15 mouse cellular contexts compared by ENCODE assay signal in the genomic region with DNA sequence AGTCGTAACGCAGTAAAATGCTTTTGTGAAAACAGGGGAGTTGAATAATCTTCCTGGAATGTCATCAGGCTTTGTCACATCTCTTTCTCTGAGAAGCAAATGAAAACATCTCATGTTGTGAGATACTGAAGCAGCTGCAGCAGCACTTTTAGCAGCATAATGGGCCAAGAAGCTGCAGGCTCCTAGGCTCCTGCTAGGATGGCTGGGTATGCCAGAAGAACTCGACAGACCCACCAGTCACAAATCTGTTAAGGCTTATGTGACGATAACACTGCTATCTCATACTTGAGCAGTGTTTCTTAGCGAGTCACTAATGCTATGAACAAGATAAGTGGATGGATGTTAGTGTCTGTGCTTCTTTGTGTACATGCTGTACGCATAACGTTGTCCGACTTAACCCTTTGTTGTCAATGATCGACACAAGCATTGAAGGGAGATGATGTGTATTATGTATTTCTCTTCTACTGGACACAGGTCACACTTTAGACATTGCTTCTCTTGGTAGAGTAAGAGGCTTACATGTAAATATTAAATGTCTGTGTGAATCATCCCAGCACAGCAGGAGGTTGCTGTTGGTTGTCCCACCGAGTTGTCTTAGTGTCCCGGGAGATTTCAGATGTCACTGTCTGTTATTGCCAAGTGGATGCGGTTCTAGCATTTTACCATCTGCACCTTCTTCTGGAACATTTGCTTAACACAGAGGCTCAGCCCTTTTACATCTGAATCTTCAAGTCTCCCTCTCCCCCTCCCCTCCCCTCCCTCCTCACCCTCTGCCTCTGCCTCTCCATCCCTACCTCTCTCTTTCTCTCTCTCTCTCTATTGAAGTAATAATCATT.
DNase-seq lines count a peak whose midpoint lies in the region; ATAC-seq lines count a peak whose summit lies in the region.
"Had no signal": no experiment of that assay in that cellular context is flagged by ENCODE, and none has a peak within 500 bp of the region (broad histone marks: within the 10 kb centered on the region; RNA-seq: fewer than 3 reads in every experiment).

No protein-coding gene starts in this region.

- no peak overlapping the region for H3K4me2 ChIP-seq in embryonic facial prominence, embryonic 14.5 days (ENCODE audit: low read depth, low read length)
- H3K4me2 ChIP-seq: kidney, embryonic 15.5 days; liver, embryonic 15.5 days had no signal

- no peaks in the 10 kb centered on the region for H3K4me1 ChIP-seq in embryonic facial prominence, embryonic 14.5 days (ENCODE audit: control insufficient read depth, insufficient read depth, low read length)
- no peaks in the 10 kb centered on the region for H3K4me1 ChIP-seq in embryonic facial prominence, embryonic 10.5 days
- H3K4me1 ChIP-seq: heart, embryonic 10.5 days; kidney, embryonic 15.5 days; liver, embryonic 15.5 days had no signal

- no peaks in the 10 kb centered on the region for H3K9me3 ChIP-seq in embryonic facial prominence, embryonic 14.5 days (ENCODE audit: control insufficient read depth, low read length)
- no peaks in the 10 kb centered on the region for H3K9me3 ChIP-seq in embryonic facial prominence, embryonic 10.5 days
- H3K9me3 ChIP-seq: heart, embryonic 10.5 days; kidney, embryonic 15.5 days; liver, embryonic 15.5 days had no signal

- 64% methylated on average over 12 of the region's 12 CpGs for WGBS in embryonic facial prominence, embryonic 14.5 days
- WGBS in embryonic facial prominence, embryonic 10.5 days: 82% methylated on average over 12 of the region's 12 CpGs

- peak; percentile 50; the same call in 1 of the 2 replicates for ATAC-seq in embryonic facial prominence, embryonic 14.5 days (ENCODE audit: low read depth)

- no peak overlapping the region for H3K4me3 ChIP-seq in embryonic facial prominence, embryonic 14.5 days (ENCODE audit: low read depth, low read length)
- H3K4me3 ChIP-seq in embryonic facial prominence, embryonic 10.5 days: no peak overlapping the region
- H3K4me3 ChIP-seq: erythroblast, embryonic 14.5 days; heart, embryonic 10.5 days; kidney, embryonic 15.5 days; liver, embryonic 15.5 days had no signal

- H3K27ac ChIP-seq in embryonic facial prominence, embryonic 14.5 days (replicated peaks; ENCODE audit: low read depth, low read length): no peak overlapping the region
- H3K27ac ChIP-seq in embryonic facial prominence, embryonic 10.5 days (replicated peaks): no peak overlapping the region
- H3K27ac ChIP-seq: heart, embryonic 10.5 days; kidney, embryonic 15.5 days; liver, embryonic 15.5 days; macrophage had no signal

- H3K36me3 ChIP-seq in embryonic facial prominence, embryonic 14.5 days (ENCODE audit: control insufficient read depth, insufficient read depth, low read length): no peaks in the 10 kb centered on the region
- H3K36me3 ChIP-seq in embryonic facial prominence, embryonic 10.5 days (replicated peaks): no peaks in the 10 kb centered on the region
- H3K36me3 ChIP-seq: heart, embryonic 10.5 days; kidney, embryonic 15.5 days; liver, embryonic 15.5 days had no signal

- DNase-seq in embryonic facial prominence, embryonic 14.5 days (ENCODE audit: low spot score): peak; percentile 45
- no peak for DNase-seq in embryonic facial prominence, embryonic 10.5 days (ENCODE audit: low spot score)
- peak; percentile 14 for DNase-seq in layer of hippocampus, adult 11-12 months (ENCODE audit: low spot score)
- DNase-seq in layer of hippocampus, postnatal 25 days (ENCODE audit: extremely low spot score in 1 of 2, low spot score in 1 of 2): no peak
- peak; percentile 57 for DNase-seq in brain, adult 2 months (ENCODE audit: low read depth, low spot score)
- peak; percentile 49 for DNase-seq in layer of hippocampus, adult 9-11 months
- no peak for DNase-seq in thymus, adult 18-20 months
- DNase-seq in urinary bladder, postnatal 10 days (ENCODE audit: low spot score): no peak
- DNase-seq: adrenal gland, postnatal 10 days; heart, postnatal 36 days had no signal

- no peaks in the 10 kb centered on the region for H3K27me3 ChIP-seq in embryonic facial prominence, embryonic 14.5 days (replicated peaks; ENCODE audit: control insufficient read depth, insufficient read depth, low read length)
- no peaks in the 10 kb centered on the region for H3K27me3 ChIP-seq in embryonic facial prominence, embryonic 10.5 days (replicated peaks; ENCODE audit: low read depth, poor library complexity, severe bottlenecking)
- H3K27me3 ChIP-seq: kidney, embryonic 15.5 days; liver, embryonic 15.5 days had no signal

- no peak overlapping the region for H3K9ac ChIP-seq in embryonic facial prominence, embryonic 14.5 days (ENCODE audit: low read depth, low read length)
- H3K9ac ChIP-seq: kidney, embryonic 15.5 days; liver, embryonic 15.5 days had no signal

Comparison
In these comparisons a context has a peak if more than half of its experiments do, and no peak if none do; other contexts are left out.
1. DNase-seq: peak in embryonic facial prominence, embryonic 14.5 days (single experiment), layer of hippocampus, adult 11-12 months (single experiment), brain, adult 2 months (single experiment) and layer of hippocampus, adult 9-11 months (single experiment); none in embryonic facial prominence, embryonic 10.5 days (single experiment), layer of hippocampus, postnatal 25 days (0 of 2), thymus, adult 18-20 months (0 of 2) and urinary bladder, postnatal 10 days (single experiment).